Mouse (Mus musculus): ENCODE measurements at regions not wholly inside any gene's neighbourhood (a gene's known extent, or its start where the extent isn't known, plus 50 kb on each side); places are given as distances from the start of the nearest gene placed in this dataset.
A peak's percentile ranks its signal among the peaks of the same experiment; 100 is the strongest.
"Not testable (repeated sequence)": the region's sequence is repeated elsewhere in the genome, so short reads cannot be mapped to it uniquely, and the experiment has no call there.

DNA sequence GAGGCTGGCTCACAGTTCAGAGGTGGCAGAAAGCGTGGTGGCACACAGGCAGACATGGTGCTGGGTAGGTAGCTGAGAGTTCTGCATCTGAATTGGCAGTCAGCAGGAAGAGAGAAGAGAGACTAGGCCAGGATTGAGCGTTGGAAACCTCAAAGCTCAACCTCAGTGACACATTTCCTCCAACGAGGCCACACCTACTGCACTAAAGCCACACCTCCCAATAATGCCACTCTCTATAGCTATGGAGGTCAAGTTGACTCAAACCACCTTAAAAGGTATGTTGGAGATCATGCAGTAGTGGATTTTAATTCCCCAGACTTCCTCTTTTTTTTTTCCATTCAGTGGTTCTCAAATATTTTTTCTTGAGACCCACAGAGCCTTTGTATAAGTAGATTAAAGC lies 57.1 kb downstream of the Ccdc54 start:
- no peak for DNase-seq (ENCODE audit: low spot score in 2 of 2)

DNA sequence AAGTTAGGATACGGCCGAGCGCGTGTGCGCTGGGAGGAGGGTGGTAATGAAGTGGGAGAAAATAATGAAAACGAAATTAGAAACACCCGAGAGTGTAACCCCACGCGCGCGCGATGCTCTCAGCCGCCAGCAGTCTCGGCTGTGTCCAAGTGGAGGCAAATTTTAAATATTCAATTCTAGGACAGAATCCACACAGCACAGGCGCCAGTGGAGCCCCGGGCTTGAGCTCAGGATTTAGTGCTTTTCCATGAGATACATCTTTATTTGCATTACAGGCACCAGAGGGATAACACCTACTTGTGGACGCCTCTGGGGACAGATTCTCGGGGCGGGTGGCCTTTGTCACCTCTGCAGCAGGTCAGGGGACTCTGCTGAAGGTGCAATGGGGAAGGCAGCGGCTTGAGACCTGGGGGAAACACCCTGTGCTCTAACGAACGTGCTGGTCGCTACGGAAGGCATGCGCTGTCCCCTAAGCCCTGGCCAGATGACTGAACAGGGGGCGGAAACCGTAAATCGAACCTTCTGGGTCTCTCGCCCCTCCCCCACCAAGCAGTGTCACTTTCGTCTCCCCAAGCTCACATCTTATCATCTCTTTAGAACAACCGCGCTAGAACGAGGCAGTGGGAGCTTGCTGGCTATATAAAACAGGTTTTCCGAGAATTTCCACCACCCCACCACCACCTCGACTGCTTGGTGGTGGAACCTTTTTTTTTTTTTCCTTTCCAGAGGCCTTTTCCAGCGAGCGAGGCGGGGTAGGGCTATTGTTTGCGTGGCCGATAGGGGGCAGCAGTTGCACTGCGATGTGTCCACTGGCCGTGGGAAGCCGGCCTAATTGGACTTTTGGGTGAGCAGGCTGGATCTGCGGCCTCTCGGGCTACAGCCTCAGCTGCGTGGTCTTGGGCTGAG lies 61.2 kb downstream of the Ccdc54 start:
- peak; percentile 55 to 75 for DNase-seq (ENCODE audit: low spot score in 2 of 2)

DNA sequence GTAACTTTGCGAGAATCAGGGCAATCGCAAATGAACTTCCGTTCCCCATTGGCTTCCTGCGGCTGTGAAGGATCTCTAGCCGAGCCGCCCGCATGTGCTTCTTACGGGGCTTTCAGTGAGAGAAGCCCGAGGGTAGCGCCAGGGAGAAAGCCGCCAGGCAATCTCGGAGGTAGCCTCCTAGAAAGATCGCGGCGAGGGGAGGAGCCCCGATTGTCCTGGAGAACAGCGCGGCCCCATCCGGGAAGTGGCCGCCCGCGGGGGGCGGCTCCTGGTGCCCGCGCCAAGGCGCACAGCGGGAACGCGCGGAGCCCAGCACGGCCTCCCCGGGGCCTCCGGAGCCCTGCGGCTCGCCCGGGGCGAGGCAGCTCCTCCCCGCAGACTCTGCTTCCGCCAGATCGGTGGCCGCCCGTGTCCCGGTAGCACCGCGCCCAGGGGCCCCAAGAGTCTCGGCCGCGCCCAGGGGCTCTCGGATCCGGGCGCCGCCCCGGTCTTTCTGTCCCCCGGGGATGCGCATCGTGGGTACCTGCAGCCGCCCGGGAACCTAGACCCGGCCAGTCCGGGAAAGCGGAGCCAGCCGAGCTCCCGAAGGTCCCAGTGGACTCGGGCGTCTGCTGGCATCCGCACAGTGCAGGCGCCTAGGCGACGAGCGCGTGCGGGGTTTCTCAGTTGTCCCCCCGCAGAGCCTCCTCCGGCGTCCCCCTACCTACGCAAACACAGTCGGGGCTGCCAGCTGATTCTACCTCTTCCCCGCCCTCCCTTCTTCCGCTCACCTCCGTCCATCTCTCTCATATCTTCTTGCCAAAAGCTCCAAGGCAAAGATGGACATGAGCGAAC lies 62.1 kb downstream of the Ccdc54 start:
- DNase-seq (ENCODE audit: low spot score in 2 of 2): peak; percentile 40 to 55

DNA sequence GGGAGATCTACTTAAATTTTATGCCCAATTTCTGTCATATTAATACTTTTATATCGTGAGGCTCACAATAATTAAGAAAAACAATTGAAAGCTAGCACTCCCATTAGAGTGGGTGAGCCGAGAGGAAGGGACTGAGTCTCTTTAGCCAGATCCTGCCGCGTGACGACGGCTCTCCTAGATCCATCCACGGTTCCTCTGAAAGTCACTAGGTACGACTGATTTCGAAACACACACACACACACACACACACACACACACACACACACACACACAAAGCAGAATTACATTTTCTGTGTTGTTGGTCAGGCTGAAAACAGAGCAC lies 62.6 kb downstream of the Ccdc54 start:
- DNase-seq (ENCODE audit: low spot score in 2 of 2): no peak

DNA sequence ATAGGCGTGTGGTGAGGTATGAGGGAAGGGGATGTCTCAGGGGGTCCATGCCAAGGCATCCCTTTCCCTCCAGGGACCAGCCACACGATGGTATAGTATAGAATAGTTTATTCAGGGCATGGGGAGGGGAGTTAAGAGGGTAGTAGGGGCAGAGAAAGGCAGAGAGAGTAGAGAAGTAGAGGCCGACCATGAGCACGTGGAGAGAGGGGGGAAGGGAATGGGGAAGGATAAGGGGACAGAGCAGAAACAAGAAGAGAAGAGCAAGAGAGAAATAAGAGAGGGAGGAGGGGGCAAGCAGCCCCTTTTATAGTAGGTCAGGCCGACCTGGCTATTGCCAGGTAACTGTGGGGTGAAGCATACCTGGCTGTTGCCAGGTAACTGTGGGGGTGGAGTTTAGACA lies 64.0 kb downstream of the Ccdc54 start:
- not testable (repeated sequence) for DNase-seq (ENCODE audit: low spot score in 2 of 2)

DNA sequence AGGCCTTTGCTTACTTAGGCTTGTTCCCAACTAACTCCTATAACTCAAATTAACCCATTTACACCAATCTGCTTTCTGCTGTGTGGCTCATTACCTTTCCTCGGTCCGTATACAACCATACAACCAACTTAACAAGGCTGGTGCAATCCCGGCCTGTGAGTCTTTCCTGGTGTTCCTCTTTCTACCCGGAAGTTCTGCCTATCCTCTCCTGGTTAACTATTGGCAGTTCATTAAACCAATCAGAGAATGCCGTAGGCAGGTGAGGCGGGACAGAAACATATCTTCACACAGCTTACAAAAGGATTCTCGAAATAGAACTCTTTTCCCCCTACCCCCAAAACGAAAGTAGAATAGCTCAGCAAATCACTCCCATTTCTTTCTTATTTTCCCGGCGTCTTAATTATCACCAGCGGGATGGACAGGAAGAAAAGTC lies 65.0 kb downstream of the Ccdc54 start:
- DNase-seq (ENCODE audit: low spot score in 2 of 2): no peak

DNA sequence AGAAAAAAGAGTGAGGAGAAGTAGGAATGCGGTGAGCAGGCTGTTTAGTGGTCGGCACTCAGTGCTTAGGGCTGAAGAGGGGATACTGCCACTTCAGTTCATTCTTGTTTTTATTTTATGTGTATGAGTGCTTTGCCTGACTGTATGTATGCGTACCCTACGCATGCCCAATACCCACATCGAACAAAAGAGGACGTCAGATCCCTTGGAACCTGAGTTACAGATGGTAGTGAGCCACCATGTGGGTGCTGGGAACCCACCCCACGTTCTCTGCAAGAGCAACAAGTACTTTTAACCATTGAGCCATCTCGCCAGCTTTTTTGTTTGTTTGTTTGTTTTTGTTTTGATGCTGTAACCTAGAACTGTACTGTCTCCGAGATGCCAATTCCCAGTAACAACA lies 65.5 kb downstream of the Ccdc54 start:
- DNase-seq (ENCODE audit: low spot score in 2 of 2): no peak

DNA sequence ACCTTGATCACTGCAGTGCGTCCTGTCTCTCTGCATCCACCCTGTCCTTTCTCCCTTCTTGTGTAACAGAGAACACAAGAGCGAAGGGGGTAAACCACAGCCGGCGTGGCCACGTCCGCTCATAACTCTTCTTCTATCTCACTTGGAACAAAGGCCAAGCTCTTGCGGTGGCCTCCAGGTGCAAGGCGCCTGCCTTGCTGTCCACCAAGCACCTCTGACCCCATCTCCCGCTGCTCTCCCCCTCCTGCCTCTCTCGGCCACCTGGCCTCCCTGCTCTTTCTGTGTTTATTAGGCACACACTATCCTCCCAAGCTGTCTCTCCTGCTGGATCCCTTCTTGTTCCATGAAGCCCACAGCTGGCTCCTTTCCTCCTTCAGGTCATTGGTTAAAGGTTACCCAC lies 71.3 kb downstream of the Ccdc54 start:
- DNase-seq (ENCODE audit: low spot score in 2 of 2): no peak

DNA sequence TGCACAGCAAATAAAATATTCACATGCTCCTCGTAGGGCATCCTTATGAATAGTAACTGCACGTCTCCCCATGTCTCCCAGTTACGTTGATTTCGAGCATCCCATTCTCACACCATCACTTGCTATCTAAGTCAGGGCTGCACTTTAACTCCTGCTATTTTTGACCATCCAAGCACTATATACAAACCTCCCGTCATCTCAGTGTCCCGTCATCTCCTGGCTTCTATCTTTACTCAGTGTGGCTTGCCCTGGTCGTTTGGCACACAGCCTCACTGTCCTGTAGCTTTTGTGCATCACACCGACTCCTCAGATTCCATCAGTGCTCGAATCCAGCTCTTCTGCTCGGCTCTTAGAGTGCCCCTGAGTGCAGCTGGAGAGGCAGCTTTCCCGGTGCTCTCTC lies 74.4 kb downstream of the Ccdc54 start:
- no peak for DNase-seq (ENCODE audit: low spot score in 2 of 2)

DNA sequence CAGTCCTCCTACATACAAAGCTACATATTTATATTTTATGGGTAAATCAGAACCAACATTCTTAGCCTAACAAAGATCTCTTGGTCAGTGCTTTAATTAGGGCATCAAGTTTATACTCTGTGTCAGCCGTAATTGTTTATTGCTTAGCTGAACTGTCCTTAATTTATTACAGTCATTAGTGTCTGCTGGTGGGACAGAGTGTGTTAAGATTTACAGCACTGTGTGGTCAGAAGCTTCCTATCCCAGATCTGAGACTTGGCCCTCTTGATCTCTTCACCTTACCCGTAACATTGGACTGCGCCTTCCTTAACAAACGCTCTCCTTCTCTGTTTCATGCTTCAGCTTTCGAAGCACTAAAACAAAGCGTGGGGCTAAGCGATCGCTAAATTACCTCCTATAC lies 75.9 kb downstream of the Ccdc54 start:
- DNase-seq (ENCODE audit: low spot score in 2 of 2): no peak

DNA sequence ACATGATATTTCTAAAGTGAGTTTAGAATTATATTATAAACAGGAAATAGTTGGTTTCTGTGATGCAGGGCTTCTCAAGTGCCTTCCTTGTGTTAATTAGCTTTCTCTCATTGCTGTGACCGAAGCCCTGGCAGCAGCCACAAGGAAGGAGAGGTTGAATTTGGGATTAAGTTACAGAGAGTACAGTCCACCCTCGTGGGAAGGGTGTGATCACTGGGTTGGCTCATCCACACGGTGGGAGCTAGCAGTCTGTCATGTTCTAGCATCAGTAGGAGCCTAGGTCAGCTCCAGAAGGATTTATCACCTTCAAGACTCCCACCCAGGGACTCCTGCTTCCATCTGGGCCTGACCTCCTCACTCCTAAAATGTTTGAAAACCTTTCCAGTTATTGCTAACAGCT lies 78.9 kb downstream of the Ccdc54 start:
- no peak for DNase-seq (ENCODE audit: low spot score in 2 of 2)

DNA sequence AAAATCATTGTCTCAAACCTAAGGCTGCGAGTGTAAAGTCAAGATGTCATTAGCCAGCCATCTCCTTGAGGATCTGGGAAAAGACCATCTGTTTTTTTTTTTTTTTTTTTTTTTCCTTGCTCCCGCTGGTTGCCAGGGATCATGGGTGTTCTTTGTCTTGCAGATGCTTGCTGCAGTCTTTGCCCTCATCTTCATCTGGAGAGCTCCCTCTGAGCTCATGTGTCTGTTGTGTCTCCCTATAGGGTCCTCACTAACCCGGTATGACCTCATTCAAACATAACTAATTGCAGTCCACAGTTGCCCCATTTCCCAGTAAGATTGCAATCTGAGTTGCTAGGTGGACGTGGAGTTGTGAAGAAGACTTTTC lies 77.3 kb upstream of the Bbx start:
- DNase-seq (ENCODE audit: low spot score in 2 of 2): no peak

DNA sequence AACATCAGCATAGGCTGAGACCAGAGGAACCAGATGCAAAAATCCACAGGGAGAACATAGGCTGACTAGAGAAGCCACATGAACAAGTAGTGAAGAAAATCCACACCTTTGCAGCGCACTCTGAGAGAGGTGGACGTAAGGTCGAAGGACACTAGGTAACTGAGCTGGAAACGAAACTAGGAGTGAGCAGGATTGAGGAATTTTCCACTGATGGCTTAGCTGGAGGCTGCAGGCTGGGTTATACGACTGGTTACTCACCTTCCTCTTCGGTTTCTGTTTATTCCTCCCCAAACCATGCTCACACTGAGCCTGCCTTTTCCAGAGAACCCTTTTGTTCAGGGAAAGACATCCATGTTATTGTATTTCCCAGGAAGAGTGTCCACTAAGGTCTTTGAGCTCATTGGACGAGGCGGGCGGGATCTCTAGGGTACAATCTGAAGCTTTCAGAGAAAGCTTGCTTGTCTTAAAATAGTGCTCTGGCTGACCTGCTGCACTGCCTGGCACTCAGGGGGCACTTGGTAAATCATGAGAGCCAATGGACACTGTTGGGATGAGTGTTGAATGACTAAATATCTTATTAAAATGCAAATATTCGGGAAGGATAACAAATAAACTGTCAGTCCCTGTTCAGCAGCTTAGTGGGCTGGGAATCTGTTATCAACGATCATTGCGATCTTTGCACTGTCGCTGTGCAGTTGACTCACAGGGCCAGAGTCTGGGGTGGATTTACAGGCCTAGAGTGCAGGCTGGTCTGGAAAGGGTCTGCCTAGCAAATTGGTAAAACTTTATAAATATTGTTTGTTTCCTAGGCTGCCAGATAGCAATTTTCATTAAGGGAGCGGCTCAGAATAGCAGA lies 76.7 kb upstream of the Bbx start:
- no peak for DNase-seq (ENCODE audit: low spot score in 2 of 2)

DNA sequence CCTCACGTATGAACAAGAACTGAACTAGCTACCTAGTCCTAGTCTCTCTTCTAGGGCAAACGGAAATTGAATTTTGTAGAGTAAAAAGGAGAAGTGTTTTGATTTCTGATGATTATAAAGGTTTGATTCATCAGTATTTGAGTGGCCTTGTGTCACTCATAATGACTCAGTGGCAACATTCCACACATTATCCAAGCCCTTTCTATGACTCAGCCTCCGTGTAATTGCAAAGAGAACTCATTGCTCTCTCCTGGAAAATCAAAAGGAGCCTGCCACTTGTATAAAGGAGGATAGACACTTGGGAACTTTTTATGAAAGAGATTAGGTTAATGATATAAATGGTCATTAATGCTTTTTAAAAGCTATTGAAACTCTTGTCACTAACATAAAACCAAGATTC lies 72.4 kb upstream of the Bbx start:
- DNase-seq (ENCODE audit: low spot score in 2 of 2): no peak

DNA sequence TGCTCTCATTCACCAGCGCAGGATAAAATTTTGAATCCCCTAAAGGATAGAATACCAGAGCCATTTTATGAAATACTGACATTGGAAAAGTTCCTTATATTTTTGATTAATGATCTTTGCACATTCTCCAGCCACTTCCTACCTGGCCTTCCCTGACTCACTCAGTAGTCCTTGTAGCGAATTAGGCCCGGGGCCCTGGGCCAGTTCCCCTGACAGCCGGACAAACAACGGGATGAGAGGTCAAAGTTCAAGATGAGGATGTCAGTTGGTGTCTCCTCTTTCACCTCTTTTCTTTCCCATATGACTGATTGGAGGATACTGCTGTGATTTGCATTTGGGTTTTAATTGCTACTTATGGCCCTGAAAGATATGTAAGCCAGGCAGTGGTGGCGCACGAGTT lies 66.7 kb upstream of the Bbx start:
- no peak for DNase-seq (ENCODE audit: low spot score in 2 of 2)

DNA sequence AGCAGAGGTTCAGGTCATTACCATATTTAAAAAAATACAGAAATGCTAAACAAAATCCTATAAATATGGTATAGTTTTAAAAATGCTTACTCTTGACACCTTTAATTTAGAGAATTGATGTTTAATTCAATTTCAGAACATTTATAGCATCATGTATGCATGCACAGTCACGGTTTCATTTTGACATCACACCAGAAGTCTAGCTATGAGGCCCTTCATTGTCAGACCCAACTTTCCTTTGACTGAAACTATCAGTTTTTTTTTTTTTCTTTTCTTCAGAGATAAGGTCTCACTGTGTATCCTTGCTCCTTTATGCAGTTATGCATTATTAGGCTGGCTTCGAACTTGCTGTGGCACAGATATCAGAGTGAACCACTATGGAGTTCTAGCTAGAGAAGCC lies 61.5 kb upstream of the Bbx start:
- DNase-seq (ENCODE audit: low spot score in 2 of 2): no peak

DNA sequence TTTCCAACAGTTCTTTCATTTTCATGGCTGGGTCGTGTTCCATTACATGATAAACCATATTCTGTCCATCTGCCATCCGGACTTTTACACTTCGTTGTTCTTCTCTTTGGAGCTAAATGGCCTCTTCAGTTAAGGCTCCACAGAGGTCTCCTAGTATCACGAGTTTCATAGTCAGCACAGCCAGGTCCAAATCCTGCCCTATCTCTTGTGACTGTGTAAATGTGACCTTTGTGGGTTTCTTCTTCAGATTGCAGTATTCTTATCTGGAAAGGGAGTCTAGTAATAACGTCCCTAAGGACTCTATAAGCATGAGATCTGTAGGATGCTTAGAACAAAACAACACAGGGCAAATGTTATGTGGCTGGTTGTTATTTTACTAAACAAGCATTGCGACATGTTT lies 57.1 kb upstream of the Bbx start:
- DNase-seq (ENCODE audit: low spot score in 2 of 2): no peak

DNA sequence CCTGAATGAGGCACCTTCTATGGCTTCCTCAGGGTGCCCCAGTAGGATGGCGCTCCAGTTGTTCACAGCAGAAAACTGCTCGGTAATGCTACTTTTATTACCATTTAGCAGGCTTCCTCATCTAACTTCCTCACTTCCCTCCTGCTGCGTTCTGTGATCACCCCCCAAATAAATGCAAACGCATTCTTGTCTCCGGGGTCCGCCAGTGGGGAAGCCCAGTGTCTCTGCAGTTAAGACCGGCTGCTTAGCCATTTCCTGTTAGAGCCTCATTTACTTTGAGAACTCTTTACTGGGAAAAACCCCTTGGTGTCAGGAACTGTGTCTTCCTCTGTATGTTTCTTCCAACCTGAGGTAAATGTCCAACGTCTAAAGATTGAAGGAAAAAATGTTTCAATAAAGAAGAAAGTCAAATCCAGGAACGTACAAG lies 50.2 kb upstream of the Bbx start:
- DNase-seq (ENCODE audit: low spot score in 2 of 2): no peak
